Mouse (Mus musculus) MEL (cell line): ENCODE measurements around the gene Gm28048. TPM values are rescaled to one million over a fixed set of nuclear protein-coding genes. Genes with fewer than 3 reads are reported as not detected.

ENCODE experiments used
- DNase-seq: peaks from one replicate; pipeline ENCODE4 v3.0.0; 2011; ENCODE audit warnings: low read depth, low spot score
- H3K27ac ChIP-seq: 2 replicates; pipeline ENCODE4 v1.5.1; 2012; ENCODE audit warnings: low read depth, mild to moderate bottlenecking, control low read depth, low read length, moderate library complexity; ENCODE audit not compliant: control insufficient read depth
- H3K27me3 ChIP-seq, 2 experiments: fragments of 150-350 bp in 1 of 2; sonication (generic) in 1 of 2; 2 replicates each; pipeline ENCODE4 v1.6.1; 2012; ENCODE audit warnings: low read length in 2 of 2, mild to moderate bottlenecking in 2 of 2, improper control_type of control experiment in 1 of 2, moderate library complexity in 1 of 2; ENCODE audit not compliant: insufficient read depth in 2 of 2, control insufficient read depth in 1 of 2
- H3K36me3 ChIP-seq, 2 experiments: 2 replicates each; pipeline ENCODE4 v1.6.1; 2012 to 2014; ENCODE audit warnings: low read length in 2 of 2, improper control_type of control experiment in 1 of 2, inconsistent platforms in 1 of 2, mild to moderate bottlenecking in 1 of 2; ENCODE audit not compliant: insufficient read depth in 2 of 2, control insufficient read depth in 1 of 2
- H3K4me1 ChIP-seq, 2 experiments: fragments of 150-350 bp in 1 of 2; sonication (generic) in 1 of 2; 2 replicates each; pipeline ENCODE4 v1.6.1; 2012; ENCODE audit warnings: low read length in 2 of 2, improper control_type of control experiment in 1 of 2, mild to moderate bottlenecking in 1 of 2; ENCODE audit not compliant: insufficient read depth in 2 of 2, control insufficient read depth in 1 of 2
- H3K4me3 ChIP-seq, 2 experiments: fragments of 150-350 bp in 1 of 2; sonication (generic) in 1 of 2; 2 replicates each; pipeline ENCODE4 v1.5.1; 2012; ENCODE audit warnings: low read depth in 2 of 2, low read length in 2 of 2, mild to moderate bottlenecking in 2 of 2, moderate library complexity in 2 of 2, control low read depth in 1 of 2, improper control_type of control experiment in 1 of 2; ENCODE audit not compliant: control insufficient read depth in 1 of 2, insufficient read depth in 1 of 2
- H3K79me2 ChIP-seq: 2 replicates; pipeline ENCODE4 v1.6.1; 2012; ENCODE audit warnings: mild to moderate bottlenecking, low read length, moderate library complexity; ENCODE audit not compliant: control insufficient read depth, poor library complexity, insufficient read depth
- H3K9ac ChIP-seq: 2 replicates; pipeline ENCODE4 v1.6.1; 2012; ENCODE audit warnings: low read depth, mild to moderate bottlenecking, control low read depth, low read length, moderate library complexity; ENCODE audit not compliant: control insufficient read depth, poor library complexity, severe bottlenecking
- H3K9me3 ChIP-seq: fragments of 150-350 bp; sonication (generic); replicated peaks from 2 replicates; pipeline ENCODE4 v1.6.1; 2012; ENCODE audit warnings: mild to moderate bottlenecking, low read length, improper control_type of control experiment, moderate library complexity; ENCODE audit not compliant: insufficient read depth
- CHD1 ChIP-seq: IDR thresholded peaks from 2 replicates; pipeline ENCODE4 v1.6.1; 2012; ENCODE audit warnings: low read depth, mild to moderate bottlenecking, inconsistent platforms, low read length, improper control_type of control experiment
- CHD2 ChIP-seq: IDR thresholded peaks from 2 replicates; pipeline ENCODE4 v1.6.1; 2011; ENCODE audit warnings: low read length, improper control_type of control experiment
- EP300 ChIP-seq, 2 experiments: IDR thresholded peaks; 2 replicates each; pipeline ENCODE4 v1.6.1; 2011; ENCODE audit warnings: improper control_type of control experiment in 2 of 2, low read length in 2 of 2, low read depth in 1 of 2, mild to moderate bottlenecking in 1 of 2
- KAT2A ChIP-seq: conservative IDR thresholded peaks from 2 replicates; pipeline ENCODE4 v1.6.1; 2012; ENCODE audit warnings: low read depth, low read length, improper control_type of control experiment, inconsistent platforms
- MAX ChIP-seq: IDR thresholded peaks from 2 replicates; pipeline ENCODE4 v1.6.1; 2011; ENCODE audit warnings: low read length, improper control_type of control experiment
- MYB ChIP-seq: IDR thresholded peaks from 2 replicates; pipeline ENCODE4 v1.6.1; 2011; ENCODE audit warnings: mild to moderate bottlenecking, low read depth, low read length, improper control_type of control experiment
- NELFE ChIP-seq: IDR thresholded peaks from 2 replicates; pipeline ENCODE4 v1.6.1; 2011; ENCODE audit warnings: low read depth, low read length, improper control_type of control experiment
- POLR2AphosphoS5 ChIP-seq: IDR thresholded peaks from 2 replicates; pipeline ENCODE4 v1.6.1; 2012; ENCODE audit warnings: low read depth, borderline replicate concordance, mild to moderate bottlenecking, inconsistent platforms, low read length, moderate library complexity, mixed read lengths
- TAL1 ChIP-seq: IDR thresholded peaks from 2 replicates; pipeline ENCODE4 v1.6.1; 2012; ENCODE audit warnings: mild to moderate bottlenecking, inconsistent platforms, low read length, moderate library complexity, mixed read lengths
- USF2 ChIP-seq, 2 experiments: IDR thresholded peaks; 2 replicates each; pipeline ENCODE4 v1.6.1; 2011 to 2012; ENCODE audit warnings: improper control_type of control experiment in 2 of 2, low read length in 2 of 2, borderline replicate concordance in 1 of 2, inconsistent platforms in 1 of 2, low read depth in 1 of 2, mild to moderate bottlenecking in 1 of 2; ENCODE audit not compliant: insufficient read depth in 1 of 2
- ZC3H11A ChIP-seq: IDR thresholded peaks from 2 replicates; pipeline ENCODE4 v1.6.1; 2012; ENCODE audit warnings: low read depth, mild to moderate bottlenecking, inconsistent platforms, low read length, improper control_type of control experiment
- ZMIZ1 ChIP-seq: IDR thresholded peaks from 2 replicates; pipeline ENCODE4 v1.6.1; 2012; ENCODE audit warnings: low read depth, mild to moderate bottlenecking, inconsistent platforms, low read length, improper control_type of control experiment, moderate library complexity
- polyA plus RNA-seq, 2 experiments: library from polyadenylated mRNA; stranded (reverse) in 1 of 2; unstranded in 1 of 2; fragments of >175 nt in 1 of 2; fragments of >200 nt in 1 of 2; gene quantifications; 2 replicates each; pipeline versions ENCODE4 v1.2.1 to v1.2.4; 2012; ENCODE audit warnings: low replicate concordance in 2 of 2, low read depth in 1 of 2; ENCODE audit not compliant: insufficient read length in 2 of 2, insufficient read depth in 1 of 2, missing spikeins in 1 of 2
- total RNA-seq: library from RNA; depleted of rRNA; stranded (reverse); fragments of 300-350 nt; gene quantifications from 2 replicates; pipeline ENCODE4 v1.2.3, GENCODE M21; 2012

Gene Gm28048
- total and polyA plus RNA-seq, 3 experiments, result 8.6 to 15.0 TPM; not detected in 1

DNA sequence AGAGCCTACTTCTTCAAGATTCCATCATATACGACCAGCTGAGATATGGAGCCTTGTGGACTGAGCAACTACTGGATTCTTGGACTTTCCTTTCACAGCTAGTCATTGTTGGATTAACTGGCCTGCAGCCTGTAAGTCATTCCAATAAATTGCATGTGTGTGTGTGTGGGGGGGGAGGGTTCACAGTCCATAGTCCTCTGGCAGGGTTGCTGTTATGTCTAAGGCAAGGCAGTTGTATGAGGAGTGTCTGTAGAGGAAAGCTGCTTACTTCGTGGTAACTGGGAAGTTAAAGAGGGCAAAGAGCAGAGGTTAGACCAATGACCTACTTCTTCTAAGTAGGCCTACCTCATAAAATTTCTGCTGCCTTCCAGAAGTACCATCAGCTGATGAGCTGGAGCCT, 98.2 kb downstream of the Gm28048 start:
- peaks cover 0 to 5% of the 10 kb centered on the region in 2 experiments; a peak in 1 of 4 replicates for H3K36me3 ChIP-seq
- no peaks in the 10 kb centered on the region for H3K27me3 ChIP-seq
- no peak overlapping the region for H3K4me3 ChIP-seq
- no peaks in the 10 kb centered on the region for H3K79me2 ChIP-seq
- H3K9me3 ChIP-seq, result no peaks in the 10 kb centered on the region
- H3K4me1 ChIP-seq, result peaks cover 4 to 5% of the 10 kb centered on the region in 2 experiments; a peak in 3 of 4 replicates
- no peak overlapping the region for H3K27ac ChIP-seq
- no peak for TF ChIP-seq CHD1
- DNase-seq, result no peak
- H3K9ac ChIP-seq, result no peak overlapping the region

DNA sequence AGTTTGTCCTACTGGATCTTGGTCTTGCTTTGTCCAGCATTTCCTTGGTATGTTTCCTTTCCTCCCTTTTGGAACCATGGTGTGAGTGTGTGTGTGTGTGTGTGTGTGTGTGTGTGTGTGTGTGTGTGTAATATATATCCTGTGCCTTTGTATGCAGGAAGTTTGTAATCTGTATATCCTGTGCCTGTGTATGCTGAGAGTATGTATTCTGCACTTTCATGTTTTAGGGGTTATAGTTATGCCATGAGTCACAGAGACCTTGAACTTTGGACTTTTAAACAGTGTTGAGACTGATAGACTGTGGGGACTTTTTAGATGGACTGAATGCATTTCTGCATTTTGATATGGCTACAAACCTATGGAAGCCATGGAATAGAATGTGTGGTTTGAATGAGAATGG, 99.0 kb downstream of the Gm28048 start:
- no peak for DNase-seq
- H3K79me2 ChIP-seq, result no peaks in the 10 kb centered on the region
- no peak overlapping the region for H3K27ac ChIP-seq
- no peak for TF ChIP-seq TAL1
- TF ChIP-seq USF2 (IDR thresholded peaks at IDR 0.05; ENCODE audit: borderline replicate concordance in 1 of 2, insufficient read depth in 1 of 2, low read depth in 1 of 2, low read length in 2 of 2), result no peak
- TF ChIP-seq POLR2AphosphoS5, result no peak
- no peak for TF ChIP-seq EP300 (IDR thresholded peaks at IDR 0.05; ENCODE audit: low read depth in 1 of 2, low read length in 2 of 2)
- TF ChIP-seq MAX, result no peak
- peaks cover 4 to 5% of the 10 kb centered on the region in 2 experiments; a peak in 3 of 4 replicates for H3K4me1 ChIP-seq
- no peak overlapping the region for H3K4me3 ChIP-seq
- no peaks in the 10 kb centered on the region for H3K9me3 ChIP-seq
- peaks cover 0 to 5% of the 10 kb centered on the region in 2 experiments; a peak in 1 of 4 replicates for H3K36me3 ChIP-seq
- no peaks in the 10 kb centered on the region for H3K27me3 ChIP-seq
- no peak overlapping the region for H3K9ac ChIP-seq

- no peak for TF ChIP-seq CHD2
- no peak for TF ChIP-seq ZC3H11A
- TF ChIP-seq NELFE, result no peak
- no peak for TF ChIP-seq ZMIZ1
- no peak for TF ChIP-seq USF2 (IDR thresholded peaks at IDR 0.05; ENCODE audit: borderline replicate concordance in 1 of 2, insufficient read depth in 1 of 2, low read depth in 1 of 2, low read length in 2 of 2)
- no peak for TF ChIP-seq MYB
- TF ChIP-seq MAX, result no peak
- TF ChIP-seq CHD1, result no peak
- TF ChIP-seq KAT2A, result no peak
- Histone ChIP-seq H3K4me1 (peaks cover 6 to 8% of the 10 kb centered on the region in 2 experiments; a peak in 3 of 4 replicates), H3K9ac (no peak overlapping the region), H3K27ac (no peak overlapping the region), H3K36me3 (peaks cover 0 to 12% of the 10 kb centered on the region in 2 experiments; a peak in 2 of 4 replicates), H3K27me3 (no peaks in the 10 kb centered on the region), H3K79me2 (no peaks in the 10 kb centered on the region), H3K9me3 (no peaks in the 10 kb centered on the region), H3K4me3 (no peak overlapping the region)
- no peak for DNase-seq
Measured at GRCm38 (mm10) chr11:22880383-22881172, 101.3 kb downstream of the Gm28048 start.
